Mouse (Mus musculus) heart, adult 11 months (tissue): ENCODE measurements around the gene Ccdc9b.

Source experiments
- DNase-seq: peaks from one replicate; pipeline ENCODE4 v3.0.0; 2022

Gene Ccdc9b

GRCm38 (mm10) chr2:118776295-118776694, 13.8 kb upstream of the Ccdc9b start:
- no peak for DNase-seq

GRCm38 (mm10) chr2:118775846-118776245, 13.4 kb upstream of the Ccdc9b start:
- DNase-seq, result peak; percentile 91

- DNase-seq, result peak; percentile 84
These were observed 12.9 kb upstream of the Ccdc9b start for GRCm38 (mm10) chr2:118775396-118775795.

GRCm38 (mm10) chr2:118774536-118774935, 12.1 kb upstream of the Ccdc9b start:
- no peak for DNase-seq

- DNase-seq, result peak; percentile 68
These were observed 9.9 kb upstream of the Ccdc9b start, which contains the start of gene Phgr1 for GRCm38 (mm10) chr2:118772158-118772874. Gene Phgr1, plus strand, starts transcription at chr2:118772769.

GRCm38 (mm10) chr2:118766041-118767033, 3.9 kb upstream of the Ccdc9b start:
- peak; percentile 91 for DNase-seq

- peak; percentile 90 for DNase-seq
These were observed 2.4 kb upstream of the Ccdc9b start for GRCm38 (mm10) chr2:118764875-118765274.

- DNase-seq, result peak; percentile 93
These were observed 1.8 kb upstream of the Ccdc9b start for GRCm38 (mm10) chr2:118764094-118764831.

- DNase-seq, result peak; percentile 98
These were observed 1.0 kb upstream of the Ccdc9b start for GRCm38 (mm10) chr2:118763469-118763868.

- DNase-seq, result no peak
These were observed 305 bp upstream of the Ccdc9b start for GRCm38 (mm10) chr2:118762784-118763148.

- peak; percentile 94 for DNase-seq
These were observed 1.1 kb downstream of the Ccdc9b start for GRCm38 (mm10) chr2:118761358-118761757.

- DNase-seq, result peak; percentile 93
These were observed 2.0 kb downstream of the Ccdc9b start for GRCm38 (mm10) chr2:118760311-118761025.

- DNase-seq, result peak; percentile 93
These were observed 2.6 kb downstream of the Ccdc9b start for GRCm38 (mm10) chr2:118759828-118760227.

GRCm38 (mm10) chr2:118756103-118756502, 6.4 kb downstream of the Ccdc9b start:
- no peak for DNase-seq

- DNase-seq, result peak; percentile 79
These were observed 7.1 kb downstream of the Ccdc9b start for GRCm38 (mm10) chr2:118755407-118755806.

- DNase-seq, result peak; percentile 78
These were observed 8.3 kb downstream of the Ccdc9b start for GRCm38 (mm10) chr2:118754143-118754542.

- peak; percentile 86 for DNase-seq
These were observed 9.7 kb downstream of the Ccdc9b start for GRCm38 (mm10) chr2:118752792-118753108.

GRCm38 (mm10) chr2:118751896-118752791, 10.3 kb downstream of the Ccdc9b start:
- DNase-seq, result peak; percentile 97

- peak; percentile 98 for DNase-seq
These were observed 12.0 kb downstream of the Ccdc9b start for GRCm38 (mm10) chr2:118750476-118750875.

GRCm38 (mm10) chr2:118749341-118749884, 13.0 kb downstream of the Ccdc9b start:
- DNase-seq, result peak; percentile 98
